Mouse (Mus musculus): ENCODE measurements around the gene Ak2.

Ak2 gene

GRCm38 (mm10) chr4:128974677-128975076 is 17.1 kb upstream of the Ak2 start:
- DNase-seq (ENCODE audit: low spot score), result no peak

GRCm38 (mm10) chr4:128976577-128976976 is 15.2 kb upstream of the Ak2 start:
- no peak for DNase-seq (ENCODE audit: low spot score)

GRCm38 (mm10) chr4:128977217-128977616 is 14.5 kb upstream of the Ak2 start:
- DNase-seq (ENCODE audit: low spot score), result no peak

- DNase-seq (ENCODE audit: low spot score), result no peak
Measured at GRCm38 (mm10) chr4:128978634-128979033, 13.1 kb upstream of the Ak2 start.

- DNase-seq (ENCODE audit: low spot score), result no peak
Measured at GRCm38 (mm10) chr4:128980890-128981832, 10.6 kb upstream of the Ak2 start.

GRCm38 (mm10) chr4:128981833-128982180 is 10.0 kb upstream of the Ak2 start:
- DNase-seq (ENCODE audit: low spot score), result no peak

- no peak for DNase-seq (ENCODE audit: low spot score)
Measured at GRCm38 (mm10) chr4:128983151-128983550, 8.6 kb upstream of the Ak2 start.

GRCm38 (mm10) chr4:128983656-128984055 is 8.1 kb upstream of the Ak2 start:
- DNase-seq (ENCODE audit: low spot score), result no peak

- DNase-seq (ENCODE audit: low spot score), result no peak
Measured at GRCm38 (mm10) chr4:128984600-128984999, 7.2 kb upstream of the Ak2 start.

GRCm38 (mm10) chr4:128988911-128989310 is 2.8 kb upstream of the Ak2 start:
- no peak for DNase-seq (ENCODE audit: low spot score)

- no peak for DNase-seq (ENCODE audit: low spot score)
Measured at GRCm38 (mm10) chr4:128989678-128990077, 2.1 kb upstream of the Ak2 start.

GRCm38 (mm10) chr4:128992176-128992575 is 418 bp downstream of the Ak2 start:
- DNase-seq (ENCODE audit: low spot score), result no peak

GRCm38 (mm10) chr4:128993025-128993662 is 1.4 kb downstream of the Ak2 start:
- DNase-seq (ENCODE audit: low spot score), result peak; percentile 99

- DNase-seq (ENCODE audit: low spot score), result peak; percentile 45
Measured at GRCm38 (mm10) chr4:128993675-128994074, 1.9 kb downstream of the Ak2 start.

- no peak for DNase-seq (ENCODE audit: low spot score)
Measured at GRCm38 (mm10) chr4:128995238-128995637, 3.5 kb downstream of the Ak2 start.

- DNase-seq (ENCODE audit: low spot score), result no peak
Measured at GRCm38 (mm10) chr4:128997258-128997657, 5.5 kb downstream of the Ak2 start.

GRCm38 (mm10) chr4:128998401-128998800 is 6.6 kb downstream of the Ak2 start:
- no peak for DNase-seq (ENCODE audit: low spot score)

- DNase-seq (ENCODE audit: low spot score), result no peak
Measured at GRCm38 (mm10) chr4:129000786-129001185, 9.0 kb downstream of the Ak2 start.

GRCm38 (mm10) chr4:129003720-129004119 is 12.0 kb downstream of the Ak2 start:
- DNase-seq (ENCODE audit: low spot score), result no peak

GRCm38 (mm10) chr4:129008006-129008519 is 16.3 kb downstream of the Ak2 start:
- DNase-seq (ENCODE audit: low spot score), result no peak

- DNase-seq (ENCODE audit: low spot score), result no peak
Measured at GRCm38 (mm10) chr4:129008672-129009071, 16.9 kb downstream of the Ak2 start.

GRCm38 (mm10) chr4:129009521-129009920 is 17.8 kb downstream of the Ak2 start:
- no peak for DNase-seq (ENCODE audit: low spot score)

- no peak for DNase-seq (ENCODE audit: low spot score)
Measured at GRCm38 (mm10) chr4:129011604-129012121, 19.9 kb downstream of the Ak2 start.

Measured in embryo, embryonic 10.5 days (tissue).